Comparison of ENCODE assay signal across 10 mouse cellular contexts in the genomic region with DNA sequence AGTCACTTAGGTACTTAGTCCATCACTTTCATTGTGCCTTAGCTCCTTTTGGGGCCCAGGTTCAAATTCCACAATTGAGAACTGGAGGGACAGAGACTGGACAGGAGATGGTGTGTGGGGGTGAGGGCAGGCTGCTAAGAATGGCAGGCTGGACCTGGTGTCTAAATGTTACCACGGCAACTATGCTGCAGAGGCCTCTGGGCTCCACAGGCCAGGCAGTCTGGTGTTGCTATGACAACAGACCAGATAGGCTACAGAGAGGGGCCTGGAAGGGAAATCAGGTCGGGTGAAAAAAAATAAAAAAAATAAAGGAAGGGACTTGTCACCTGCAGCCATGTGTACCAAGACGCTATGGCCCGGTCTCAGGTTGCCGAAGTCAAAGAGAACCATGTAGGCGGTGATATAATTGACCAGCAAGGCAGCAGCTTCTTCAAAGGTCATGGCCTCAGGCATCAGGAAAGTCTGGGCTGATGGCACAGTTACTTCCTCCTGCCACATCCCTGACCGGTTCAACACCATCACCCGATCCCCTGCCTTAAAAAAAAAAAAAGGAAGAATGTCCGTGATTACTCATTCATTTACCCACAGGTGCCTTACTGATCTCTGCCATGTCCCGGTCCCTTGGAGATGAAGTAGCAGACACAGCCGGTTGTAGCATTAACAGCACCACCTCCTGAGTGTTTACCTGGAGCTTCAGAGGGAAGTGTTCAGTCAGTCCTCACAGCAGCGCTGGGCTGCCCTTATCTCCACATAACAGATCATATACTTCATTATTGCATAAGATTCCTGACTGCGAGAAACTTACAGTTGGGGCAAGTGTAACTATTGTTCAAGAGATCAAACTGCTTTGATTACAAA. TPM values are rescaled to one million over a fixed set of nuclear protein-coding genes. Genes with fewer than 3 reads are reported as not detected.
DNase-seq lines count a peak whose midpoint lies in the region; ATAC-seq and TF ChIP-seq lines count a peak whose summit lies in the region.
"Had no signal": no experiment of that assay in that cellular context is flagged by ENCODE, and none has a peak within 500 bp of the region (broad histone marks: within the 10 kb centered on the region; RNA-seq: fewer than 3 reads in every experiment).

No protein-coding gene starts in this region.

- no peaks in the 10 kb centered on the region for H3K27me3 ChIP-seq in stomach, embryonic 14.5 days (ENCODE audit: control insufficient read depth, insufficient read depth, low read length)
- H3K27me3 ChIP-seq in stomach, postnatal 0 days (ENCODE audit: control insufficient read depth, insufficient read depth, low read length), result no peaks in the 10 kb centered on the region
- no peaks in the 10 kb centered on the region for H3K27me3 ChIP-seq in forebrain, postnatal 0 days (ENCODE audit: insufficient read depth, low read length)
- no peaks in the 10 kb centered on the region for H3K27me3 ChIP-seq in heart, adult 2 months (ENCODE audit: control insufficient read depth, insufficient read depth, low read length)
- H3K27me3 ChIP-seq: embryonic facial prominence, embryonic 15.5 days had no signal

- TF ChIP-seq CTCF in stomach, postnatal 0 days (IDR thresholded peaks at IDR 0.05; ENCODE audit: low read depth), result no peak
- TF ChIP-seq CTCF in forebrain, postnatal 0 days (IDR thresholded peaks at IDR 0.05; ENCODE audit: low read depth), result no peak
- TF ChIP-seq CTCF in heart, adult 2 months (IDR thresholded peaks at IDR 0.05), result no peak

- H3K4me1 ChIP-seq in stomach, embryonic 14.5 days (ENCODE audit: control insufficient read depth, insufficient read depth, low read length), result peaks cover 34% of the 10 kb centered on the region
- H3K4me1 ChIP-seq in stomach, postnatal 0 days (replicated peaks; ENCODE audit: control insufficient read depth, insufficient read depth), result peaks cover 12% of the 10 kb centered on the region
- H3K4me1 ChIP-seq in forebrain, postnatal 0 days (ENCODE audit: insufficient read depth), result peaks cover 14% of the 10 kb centered on the region
- peaks cover 3% of the 10 kb centered on the region for H3K4me1 ChIP-seq in heart, adult 2 months (ENCODE audit: control insufficient read depth, insufficient read depth, low read length)

- no peaks in the 10 kb centered on the region for H3K9me3 ChIP-seq in stomach, embryonic 14.5 days (ENCODE audit: control insufficient read depth, low read depth, low read length)
- H3K9me3 ChIP-seq in stomach, postnatal 0 days (ENCODE audit: control insufficient read depth, low read length), result no peaks in the 10 kb centered on the region
- H3K9me3 ChIP-seq in forebrain, postnatal 0 days (ENCODE audit: low read length), result no peaks in the 10 kb centered on the region
- H3K9me3 ChIP-seq: embryonic facial prominence, embryonic 15.5 days had no signal

- TF ChIP-seq POLR2A in heart, adult 2 months (IDR thresholded peaks at IDR 0.05; ENCODE audit: insufficient read depth, low read depth, low read length), result no peak

- H3K9ac ChIP-seq in stomach, embryonic 14.5 days (replicated peaks; ENCODE audit: low read depth, low read length), result no peak overlapping the region
- no peak overlapping the region for H3K9ac ChIP-seq in stomach, postnatal 0 days (ENCODE audit: low read length)
- no peak overlapping the region for H3K9ac ChIP-seq in forebrain, postnatal 0 days
- H3K9ac ChIP-seq in heart, adult 2 months (ENCODE audit: low read depth, low read length), result no peak overlapping the region
- H3K9ac ChIP-seq: embryonic facial prominence, embryonic 15.5 days had no signal

- 0 out of 2 replicates have a peak overlapping the region, but pooled peaks have one; percentile 21 for H3K27ac ChIP-seq in stomach, embryonic 14.5 days (ENCODE audit: low read length)
- H3K27ac ChIP-seq in stomach, postnatal 0 days (replicated peaks), result no peak overlapping the region
- no peak overlapping the region for H3K27ac ChIP-seq in forebrain, postnatal 0 days (ENCODE audit: low read depth, low read length)
- H3K27ac ChIP-seq in heart, adult 2 months, result no peak overlapping the region
- H3K27ac ChIP-seq: embryonic facial prominence, embryonic 15.5 days had no signal

- H3K4me2 ChIP-seq in stomach, embryonic 14.5 days (replicated peaks; ENCODE audit: low read depth, low read length), result 0 out of 2 replicates have a peak overlapping the region, but pooled peaks have one; percentile 98
- no peak overlapping the region for H3K4me2 ChIP-seq in stomach, postnatal 0 days (replicated peaks; ENCODE audit: low read depth)
- H3K4me2 ChIP-seq in forebrain, postnatal 0 days (ENCODE audit: low read depth), result peak overlapping the region; percentile 85

- TF ChIP-seq EP300 in stomach, postnatal 0 days (optimal IDR thresholded peaks at IDR 0.05), result no peak
- TF ChIP-seq EP300 in heart, adult 2 months (IDR thresholded peaks at IDR 0.05; ENCODE audit: insufficient read depth, low read depth, low read length), result no peak

- no peak overlapping the region for H3K4me3 ChIP-seq in stomach, embryonic 14.5 days (ENCODE audit: low read depth, low read length)
- H3K4me3 ChIP-seq in stomach, postnatal 0 days (ENCODE audit: low read depth, low read length), result no peak overlapping the region
- no peak overlapping the region for H3K4me3 ChIP-seq in forebrain, postnatal 0 days (ENCODE audit: low read depth, low read length)
- no peak overlapping the region for H3K4me3 ChIP-seq in heart, adult 2 months

- intact Hi-C loops in gastrocnemius, postnatal 36 days (cut with DNase I), result no loop called here
- intact Hi-C loops in heart, adult 2 months (cut with DNase I), result no loop called here

- no peaks in the 10 kb centered on the region for H3K79me2 ChIP-seq in heart, adult 2 months (replicated peaks; ENCODE audit: control insufficient read depth, insufficient read depth, low read length)

- H3K36me3 ChIP-seq in stomach, embryonic 14.5 days (ENCODE audit: control insufficient read depth, insufficient read depth, low read length), result peaks cover 17% of the 10 kb centered on the region
- H3K36me3 ChIP-seq in stomach, postnatal 0 days (ENCODE audit: control insufficient read depth, insufficient read depth, low read length), result peaks cover 22% of the 10 kb centered on the region
- H3K36me3 ChIP-seq in forebrain, postnatal 0 days (ENCODE audit: insufficient read depth), result peaks cover 43% of the 10 kb centered on the region
- no peaks in the 10 kb centered on the region for H3K36me3 ChIP-seq in heart, adult 2 months (ENCODE audit: control insufficient read depth, insufficient read depth, low read length)

- 24% methylated on average over 13 of the region's 13 CpGs for WGBS in stomach, embryonic 14.5 days
- WGBS in stomach, postnatal 0 days, result 28% methylated on average over 13 of the region's 13 CpGs
- 36% methylated on average over 13 of the region's 13 CpGs for WGBS in forebrain, postnatal 0 days
- 57% methylated on average over 13 of the region's 13 CpGs for WGBS in heart, adult 2 months

- ATAC-seq in stomach, embryonic 14.5 days (ENCODE audit: insufficient number of reproducible peaks, insufficient read depth, low FRiP score, low read depth), result no peak
- no peak for ATAC-seq in stomach, postnatal 0 days (ENCODE audit: low FRiP score, low TSS enrichment)
- ATAC-seq in forebrain, postnatal 0 days, result no peak; the same call in 1 of the 2 replicates
- ATAC-seq in megakaryocyte progenitor cell, adult 5-6 weeks (replicated peaks; ENCODE audit: poor library complexity), result peak; percentile 30

- no peak for DNase-seq in stomach, postnatal 0 days (ENCODE audit: low spot score)
- no peak for DNase-seq in forebrain, postnatal 0 days
- DNase-seq in gastrocnemius, postnatal 36 days, result no peak
- no peak for DNase-seq in spleen, adult 12 weeks (ENCODE audit: low spot score)
- no peak for DNase-seq in cerebellum, adult 8-10 months
- DNase-seq in heart, adult 2 months, result no peak

RNA-seq across cellular contexts. Expression of a gene that starts 2.0 kb away (rescaled TPM):
- 11.6 and 14.2 TPM in 2 replicates for polyA plus RNA-seq in stomach, embryonic 14.5 days (2014; fragmentation: Nextera tagmentation; extraction: Ambion mirVana)
- 15.3 and 16.1 TPM in 2 replicates for polyA plus RNA-seq in stomach, postnatal 0 days (2015; fragmentation: Nextera tagmentation; extraction: Ambion mirVana)
- total RNA-seq in forebrain, postnatal 0 days (2014; rRNA removed), result 61.9 and 71.4 TPM in 2 replicates
- polyA plus RNA-seq in forebrain, postnatal 0 days (2015; fragmentation: Nextera tagmentation; extraction: Ambion mirVana), result 88.1 and 96.6 TPM in 2 replicates
- 2.0 and 3.9 TPM in 2 replicates for total RNA-seq in megakaryocyte progenitor cell, adult 5-6 weeks (2015)
- total RNA-seq in megakaryocyte progenitor cell, adult 5-6 weeks (2017), result 1.00 and 3.9 TPM in 2 replicates
- total RNA-seq in gastrocnemius, postnatal 36 days (2021), result 1 to 10 TPM; 2.8 to 3.0 TPM
- total RNA-seq in heart, adult 2 months (2021), result 1 to 10 TPM; 6.5 to 8.0 TPM
- polyA plus RNA-seq in heart, adult 2 months (2012; rRNA removed), result 5.8 and 9.8 TPM in 2 replicates

RNA-seq across cellular contexts. Expression of a gene that starts 3.2 kb away (rescaled TPM):
- 47.6 and 52.7 TPM in 2 replicates for polyA plus RNA-seq in stomach, embryonic 14.5 days (2014; fragmentation: Nextera tagmentation; extraction: Ambion mirVana)
- polyA plus RNA-seq in stomach, postnatal 0 days (2015; fragmentation: Nextera tagmentation; extraction: Ambion mirVana), result 63.4 and 71.1 TPM in 2 replicates
- total RNA-seq in forebrain, postnatal 0 days (2014; rRNA removed), result 131 and 174 TPM in 2 replicates
- polyA plus RNA-seq in forebrain, postnatal 0 days (2015; fragmentation: Nextera tagmentation; extraction: Ambion mirVana), result 73.3 and 92.7 TPM in 2 replicates
- 83.6 and 92.8 TPM in 2 replicates for total RNA-seq in megakaryocyte progenitor cell, adult 5-6 weeks (2015)
- 47.9 and 50.0 TPM in 2 replicates for total RNA-seq in megakaryocyte progenitor cell, adult 5-6 weeks (2017)
- total RNA-seq in gastrocnemius, postnatal 36 days (2021), result 10 to 100 TPM; 11.5 to 12.3 TPM
- total RNA-seq in heart, adult 2 months (2021), result 10 to 100 TPM; 20.4 to 21.4 TPM
- 29.6 and 35.0 TPM in 2 replicates for polyA plus RNA-seq in heart, adult 2 months (2012; rRNA removed)

RNA-seq across cellular contexts. Expression of a gene that starts 14.6 kb away (rescaled TPM):
- polyA plus RNA-seq in stomach, embryonic 14.5 days (2014; fragmentation: Nextera tagmentation; extraction: Ambion mirVana), result 22.4 and 23.0 TPM in 2 replicates
- polyA plus RNA-seq in stomach, postnatal 0 days (2015; fragmentation: Nextera tagmentation; extraction: Ambion mirVana), result 37.4 and 37.5 TPM in 2 replicates
- 3.2 and 5.2 TPM in 2 replicates for total RNA-seq in forebrain, postnatal 0 days (2014; rRNA removed)
- 3.8 and 5.1 TPM in 2 replicates for polyA plus RNA-seq in forebrain, postnatal 0 days (2015; fragmentation: Nextera tagmentation; extraction: Ambion mirVana)
- 27.2 and 31.7 TPM in 2 replicates for total RNA-seq in megakaryocyte progenitor cell, adult 5-6 weeks (2015)
- 31.1 and 32.6 TPM in 2 replicates for total RNA-seq in megakaryocyte progenitor cell, adult 5-6 weeks (2017)
- 10 to 100 TPM in 1 of 2 experiments, 1 to 10 TPM in 1; 9.1 to 13.0 TPM for total RNA-seq in gastrocnemius, postnatal 36 days (2021)
- total RNA-seq in heart, adult 2 months (2021), result 10 to 100 TPM; 11.5 to 12.6 TPM
- 25.5 and 29.4 TPM in 2 replicates for polyA plus RNA-seq in heart, adult 2 months (2012; rRNA removed)

RNA-seq across cellular contexts. Expression of a gene that starts 20.7 kb away (rescaled TPM):
- 373 and 398 TPM in 2 replicates for polyA plus RNA-seq in stomach, embryonic 14.5 days (2014; fragmentation: Nextera tagmentation; extraction: Ambion mirVana)
- 317 and 371 TPM in 2 replicates for polyA plus RNA-seq in stomach, postnatal 0 days (2015; fragmentation: Nextera tagmentation; extraction: Ambion mirVana)
- 785 and 1,503 TPM in 2 replicates for total RNA-seq in forebrain, postnatal 0 days (2014; rRNA removed)
- 274 and 348 TPM in 2 replicates for polyA plus RNA-seq in forebrain, postnatal 0 days (2015; fragmentation: Nextera tagmentation; extraction: Ambion mirVana)
- total RNA-seq in megakaryocyte progenitor cell, adult 5-6 weeks (2015), result 500 and 587 TPM in 2 replicates
- total RNA-seq in megakaryocyte progenitor cell, adult 5-6 weeks (2017), result 3,389 and 3,728 TPM in 2 replicates
- 10 to 100 TPM; 35.1 to 42.1 TPM for total RNA-seq in gastrocnemius, postnatal 36 days (2021)
- total RNA-seq in heart, adult 2 months (2021), result 10 to 100 TPM; 38.3 to 48.4 TPM
- 234 and 242 TPM in 2 replicates for polyA plus RNA-seq in heart, adult 2 months (2012; rRNA removed)

RNA-seq across cellular contexts. Expression of a gene that starts 37.7 kb away (rescaled TPM):
- polyA plus RNA-seq in stomach, embryonic 14.5 days (2014; fragmentation: Nextera tagmentation; extraction: Ambion mirVana), result 18.0 and 24.1 TPM in 2 replicates
- polyA plus RNA-seq in stomach, postnatal 0 days (2015; fragmentation: Nextera tagmentation; extraction: Ambion mirVana), result 11.1 and 13.4 TPM in 2 replicates
- total RNA-seq in forebrain, postnatal 0 days (2014; rRNA removed), result 0.62 and 1.8 TPM in 2 replicates
- 1.2 and 2.4 TPM in 2 replicates for polyA plus RNA-seq in forebrain, postnatal 0 days (2015; fragmentation: Nextera tagmentation; extraction: Ambion mirVana)
- total RNA-seq in megakaryocyte progenitor cell, adult 5-6 weeks (2015), result 0.17 and 0.42 TPM in 2 replicates
- 0.71 and 4.1 TPM in 2 replicates for total RNA-seq in megakaryocyte progenitor cell, adult 5-6 weeks (2017)
- 100 to 1,000 TPM in 1 of 2 experiments, 10 to 100 TPM in 1; 83.5 to 111 TPM for total RNA-seq in gastrocnemius, postnatal 36 days (2021)
- 10 to 100 TPM; 50.6 to 58.3 TPM for total RNA-seq in heart, adult 2 months (2021)
- polyA plus RNA-seq in heart, adult 2 months (2012; rRNA removed), result 56.8 and 81.6 TPM in 2 replicates
- total RNA-seq: hematopoietic stem cell, adult 5-6 weeks had no signal
